Mouse (Mus musculus): ENCODE measurements around the gene Nat8f2. TPM values are rescaled to one million over a fixed set of nuclear protein-coding genes. Genes with fewer than 3 reads are reported as not detected.

The Nat8f2 gene
- 0.19 and 0.90 TPM in 2 replicates for polyA plus RNA-seq (2012; rRNA removed; ENCODE audit: low replicate concordance)

DNA sequence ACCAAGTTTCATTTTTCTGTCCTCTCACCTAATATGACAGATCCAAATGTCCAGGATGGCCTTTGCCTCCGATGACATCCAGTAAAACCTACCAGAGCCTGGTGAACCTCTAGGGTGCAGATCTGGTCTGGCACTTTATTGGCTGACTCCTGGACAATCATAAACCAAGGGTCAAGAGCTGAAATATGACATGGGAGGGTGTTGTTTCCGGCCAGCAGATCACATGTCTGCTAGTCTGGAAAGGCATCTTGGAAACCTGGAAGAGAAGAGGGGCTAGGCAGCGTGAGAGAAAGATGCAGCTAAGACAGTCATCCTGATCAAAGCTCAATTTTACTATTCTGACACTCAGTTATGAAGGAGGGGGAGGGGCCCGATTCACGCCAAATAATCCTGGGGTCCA lies at the start of gene Nat8f2:
Gene Nat8f2 (minus strand): TSS at position 153 of the 400 bp plus-strand sequence.

DNA sequence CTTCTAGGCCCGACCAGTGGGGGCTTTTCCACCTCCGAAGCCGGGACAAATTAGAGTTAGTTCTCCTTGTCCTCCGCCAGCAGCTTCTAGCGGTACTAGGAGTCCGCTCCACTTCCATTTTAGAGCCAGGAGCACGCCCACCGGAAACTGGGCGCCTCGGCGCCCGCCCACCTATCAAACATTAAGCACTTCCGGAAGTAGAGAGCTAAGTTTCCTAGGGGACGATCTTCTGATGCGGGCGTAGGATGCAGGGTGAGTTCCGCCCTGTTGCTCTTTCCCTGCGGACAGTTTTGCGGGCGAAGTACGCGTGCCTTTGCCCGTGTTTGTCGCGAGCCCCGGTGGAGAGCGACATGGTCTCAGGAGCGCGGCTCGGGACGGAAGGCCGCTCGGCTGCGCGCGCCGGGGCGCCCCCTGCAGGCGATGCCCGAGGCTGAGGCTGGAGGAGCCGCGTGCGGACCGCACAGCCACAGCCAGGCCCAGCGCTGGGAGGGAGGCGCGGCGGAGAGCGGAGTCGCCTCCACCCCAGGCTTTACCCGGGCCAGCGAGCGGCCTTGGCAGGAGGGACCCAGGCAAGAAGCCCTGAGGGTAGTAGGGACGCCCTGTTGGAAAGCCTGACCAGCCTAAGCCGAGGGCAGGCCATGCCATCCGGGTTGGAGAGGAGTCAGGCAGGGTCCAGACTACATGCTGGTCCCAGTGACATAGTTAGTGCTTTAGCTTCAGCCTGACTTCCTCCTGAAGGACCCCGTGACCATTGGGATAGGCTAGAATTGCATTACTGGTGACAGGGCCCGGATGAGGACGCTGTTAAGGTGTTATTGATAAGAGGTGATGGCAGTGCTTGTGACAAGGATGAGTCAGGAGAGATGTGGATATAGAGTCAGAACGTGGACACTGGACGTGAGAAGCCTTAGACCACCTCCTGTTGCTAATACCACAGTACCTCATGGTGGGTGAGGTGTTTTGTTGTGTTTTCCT lies 46.9 kb upstream of the Nat8f2 start, which contains the start of gene Nat8f1:
Gene Nat8f1 (minus strand): TSS at position 149 of the 975 bp plus-strand sequence.

DNA sequence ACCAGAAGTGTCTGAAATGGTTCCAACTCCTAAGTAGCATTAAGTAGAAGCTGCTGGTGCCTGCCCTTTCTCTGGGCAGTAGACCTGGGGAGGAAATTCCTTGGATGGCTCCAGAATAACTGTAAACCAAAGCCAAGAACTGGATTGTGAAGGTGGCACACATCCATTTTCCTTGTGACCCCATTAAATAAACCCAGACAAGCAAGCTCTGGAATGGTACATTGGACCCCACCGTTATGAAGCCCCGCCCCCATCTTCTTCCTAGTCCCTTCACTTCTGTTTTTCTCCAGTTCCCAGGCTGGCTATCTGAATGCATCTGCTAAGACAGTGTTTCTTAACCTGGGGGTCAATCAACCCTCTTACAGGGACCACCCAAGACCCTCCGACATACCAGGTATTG lies 42.6 kb upstream of the Nat8f2 start, which contains the start of gene Tprkb:
Gene Tprkb (plus strand): TSS at position 279 of the 400 bp plus-strand sequence.

DNA sequence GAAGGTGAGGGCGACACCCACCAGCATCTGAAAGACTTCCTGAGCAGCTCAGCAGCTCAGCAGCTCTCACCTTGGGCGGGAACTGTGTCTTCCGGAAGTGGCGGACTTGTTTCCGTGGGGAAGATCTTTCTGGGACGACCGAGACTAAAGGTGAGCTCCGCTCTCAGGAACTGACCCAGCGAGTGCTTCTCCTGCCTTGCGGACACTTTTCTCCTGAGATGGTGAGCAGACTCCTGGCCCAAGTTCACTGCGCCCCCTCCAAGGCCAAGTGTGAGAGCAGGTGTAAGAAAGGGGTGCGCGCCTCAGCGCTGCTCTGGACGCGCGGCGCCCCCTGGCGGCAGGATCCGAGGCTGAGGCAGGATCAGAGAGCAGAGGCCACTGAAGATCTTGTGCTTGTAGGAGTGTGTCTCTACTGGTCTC lies 35.7 kb upstream of the Nat8f2 start, which contains the start of gene Nat8f4:
Gene Nat8f4 (minus strand): TSS at position 243 of the 420 bp plus-strand sequence.

DNA sequence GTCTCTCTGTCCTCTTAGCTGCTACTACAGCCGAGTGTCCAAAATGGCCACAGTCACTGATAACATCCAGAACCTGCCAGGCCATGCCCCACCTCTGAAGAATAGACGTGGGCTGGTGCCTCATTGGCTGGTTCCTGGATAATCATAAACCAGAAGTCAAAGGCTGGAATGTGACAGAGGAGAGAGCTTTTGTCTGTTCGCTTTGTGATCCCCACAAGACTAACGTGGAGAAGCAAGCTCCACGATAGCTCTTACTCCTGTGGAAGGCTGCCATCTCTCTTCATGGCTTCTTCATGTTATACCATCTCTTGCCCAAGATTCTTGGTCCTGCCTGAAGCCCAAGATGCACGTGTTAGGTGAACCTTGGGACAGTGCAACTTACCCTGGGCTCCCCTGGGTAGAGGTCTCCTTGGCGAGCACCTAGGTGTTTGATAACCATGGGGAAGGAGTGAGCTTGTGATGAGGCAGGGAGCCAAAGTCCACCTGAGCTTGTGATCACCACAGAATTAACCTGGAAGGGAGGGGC lies 37.1 kb downstream of the Nat8f2 start, which contains the start of gene Nat8:
Gene Nat8 (minus strand): TSS at position 287 of the 526 bp plus-strand sequence.

DNA sequence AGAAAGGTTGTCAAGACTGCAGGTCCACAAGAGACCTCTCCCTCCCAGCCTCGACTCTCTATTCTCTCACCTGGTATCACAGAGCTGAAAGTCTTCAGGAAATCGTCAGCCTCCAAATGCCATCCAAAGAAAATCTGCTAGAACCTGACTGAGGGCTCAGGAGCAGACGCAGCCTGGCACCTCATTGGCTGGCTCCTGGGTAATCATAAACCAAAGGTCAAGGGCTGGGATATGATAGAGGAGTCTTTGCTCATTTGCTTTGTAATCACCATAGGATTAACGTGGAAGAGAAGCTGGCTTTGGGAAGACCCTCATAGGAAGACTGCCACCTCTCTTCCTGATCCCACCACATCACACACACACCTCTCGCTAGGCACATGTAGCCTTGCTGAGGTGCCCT lies 48.1 kb downstream of the Nat8f2 start, which contains the start of the genes Nat8f6 and Nat8f5:
Gene Nat8f6 (minus strand): TSS at position 118 of the 400 bp plus-strand sequence.
Gene Nat8f5 (minus strand): TSS at position 136 of the 400 bp plus-strand sequence.

Other genes with a start within 250 kb of the Nat8f2 start
- 1.2 and 3.3 TPM in 2 replicates for gene Nat8f7, start 156.0 kb downstream of the Nat8f2 start, polyA plus RNA-seq (2012; rRNA removed; ENCODE audit: low replicate concordance)
- 1.1 and 3.3 TPM in 2 replicates for gene Nat8f3, start 103.4 kb downstream of the Nat8f2 start, polyA plus RNA-seq (2012; rRNA removed; ENCODE audit: low replicate concordance)
- gene Nat8f6, start 48.2 kb downstream of the Nat8f2 start, polyA plus RNA-seq (2012; rRNA removed; ENCODE audit: low replicate concordance) = 0.98 and 1.8 TPM in 2 replicates
- 0.40 TPM in 1 of 2 replicates, not detected in the other for gene Nat8f5, start 48.2 kb downstream of the Nat8f2 start, polyA plus RNA-seq (2012; rRNA removed; ENCODE audit: low replicate concordance)
- gene Nat8, start 37.1 kb downstream of the Nat8f2 start, polyA plus RNA-seq (2012; rRNA removed; ENCODE audit: low replicate concordance) = 0.43 and 0.75 TPM in 2 replicates
- gene Nat8f4, start 35.7 kb upstream of the Nat8f2 start, polyA plus RNA-seq (2012; rRNA removed; ENCODE audit: low replicate concordance) = 1.4 and 3.3 TPM in 2 replicates
- gene Tprkb, start 42.7 kb upstream of the Nat8f2 start, polyA plus RNA-seq (2012; rRNA removed; ENCODE audit: low replicate concordance) = 12.6 and 21.7 TPM in 2 replicates
- 11.1 and 18.2 TPM in 2 replicates for gene Nat8f1, start 46.5 kb upstream of the Nat8f2 start, polyA plus RNA-seq (2012; rRNA removed; ENCODE audit: low replicate concordance)
- gene Dusp11, start 92.5 kb upstream of the Nat8f2 start, polyA plus RNA-seq (2012; rRNA removed; ENCODE audit: low replicate concordance) = 40.1 and 57.4 TPM in 2 replicates
- gene Figla, start 147.0 kb upstream of the Nat8f2 start, polyA plus RNA-seq (2012; rRNA removed; ENCODE audit: low replicate concordance) = not detected in 2 replicates
- 0.18 and 0.29 TPM in 2 replicates for gene Add2, start 159.5 kb upstream of the Nat8f2 start, polyA plus RNA-seq (2012; rRNA removed; ENCODE audit: low replicate concordance)

Measured in mammary gland, adult 2 months (tissue).